Mouse (Mus musculus): Measurements from ENCODE around the gene Foxs1.

Gene Foxs1

DNA sequence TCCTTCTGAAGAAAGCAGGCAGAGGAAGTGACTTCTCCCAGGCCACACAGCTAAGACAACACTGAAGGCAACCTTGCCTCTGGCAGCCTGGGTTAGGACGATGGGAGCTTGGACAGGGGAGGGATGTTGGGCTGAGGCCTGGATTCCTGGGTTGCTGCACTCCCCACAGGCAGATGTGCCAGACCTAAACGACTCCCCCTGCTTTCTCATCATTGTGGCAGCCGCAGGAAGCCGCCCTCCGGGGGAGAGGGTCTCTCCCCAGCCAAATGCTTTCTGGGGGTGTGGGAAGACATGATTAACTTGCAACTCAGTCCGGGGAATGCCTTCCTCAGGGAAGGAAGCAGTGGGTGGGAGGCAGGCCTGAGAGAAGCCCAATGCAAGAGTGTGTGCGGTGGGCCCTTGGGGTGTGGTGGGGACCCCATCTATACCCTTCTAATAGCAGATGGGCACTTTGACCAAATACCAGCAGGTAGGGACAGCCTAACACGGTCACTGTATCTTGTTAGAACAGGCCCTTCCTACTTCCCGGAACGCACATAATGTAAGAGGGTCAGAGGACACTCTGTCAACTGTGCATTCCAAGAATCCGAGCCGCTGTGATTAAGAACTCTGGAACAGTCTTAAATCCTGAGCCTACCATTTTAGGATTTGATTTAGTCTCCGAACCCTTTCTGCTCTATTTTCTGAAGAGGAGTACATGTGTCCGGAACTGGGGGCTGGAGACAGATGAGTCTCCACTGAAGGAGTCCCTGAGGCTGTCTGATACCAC lies 4.6 kb downstream of the Foxs1 start:
- no peak for DNase-seq (ENCODE audit: low spot score)

DNA sequence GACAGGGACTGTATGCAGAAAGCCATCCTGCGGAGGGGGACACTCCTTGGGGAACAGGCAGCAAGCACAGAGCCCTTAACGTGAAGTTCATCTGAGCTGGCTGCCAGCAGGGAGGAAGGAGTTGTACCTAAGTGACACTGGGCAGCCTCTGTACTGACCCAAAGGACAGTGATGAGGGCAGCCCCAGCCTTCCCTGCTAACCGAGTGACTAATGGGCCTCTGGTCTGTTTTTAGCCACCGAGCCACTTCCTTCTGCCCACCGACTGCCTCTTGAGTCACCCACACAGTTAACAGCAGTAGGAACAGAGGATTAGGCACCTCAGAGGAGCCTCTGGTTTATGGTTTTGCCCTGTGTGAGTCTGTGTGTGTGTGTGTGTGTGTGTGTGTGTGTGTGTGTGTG lies 5.6 kb downstream of the Foxs1 start:
- DNase-seq (ENCODE audit: low spot score) = no peak

DNA sequence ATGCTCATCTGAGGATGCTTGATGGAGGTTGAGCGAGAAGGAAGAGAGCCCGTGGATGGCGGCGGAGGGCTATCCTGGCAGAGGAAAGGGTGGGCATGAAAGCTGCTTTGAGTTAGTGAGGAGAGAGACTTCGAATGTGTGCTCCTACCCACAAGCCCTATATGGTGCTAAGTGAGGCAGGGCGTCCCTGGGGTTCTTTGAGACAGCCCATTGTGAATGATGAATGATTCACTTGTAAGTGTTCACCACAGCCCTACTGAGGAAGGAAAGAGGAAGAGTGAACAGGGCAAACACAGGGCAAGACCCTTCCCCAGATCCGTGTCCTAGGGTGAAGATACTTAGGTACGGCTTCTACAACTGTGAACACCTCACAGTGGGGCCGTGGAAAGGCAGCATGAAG lies 6.1 kb downstream of the Foxs1 start:
- DNase-seq (ENCODE audit: low spot score) = no peak

DNA sequence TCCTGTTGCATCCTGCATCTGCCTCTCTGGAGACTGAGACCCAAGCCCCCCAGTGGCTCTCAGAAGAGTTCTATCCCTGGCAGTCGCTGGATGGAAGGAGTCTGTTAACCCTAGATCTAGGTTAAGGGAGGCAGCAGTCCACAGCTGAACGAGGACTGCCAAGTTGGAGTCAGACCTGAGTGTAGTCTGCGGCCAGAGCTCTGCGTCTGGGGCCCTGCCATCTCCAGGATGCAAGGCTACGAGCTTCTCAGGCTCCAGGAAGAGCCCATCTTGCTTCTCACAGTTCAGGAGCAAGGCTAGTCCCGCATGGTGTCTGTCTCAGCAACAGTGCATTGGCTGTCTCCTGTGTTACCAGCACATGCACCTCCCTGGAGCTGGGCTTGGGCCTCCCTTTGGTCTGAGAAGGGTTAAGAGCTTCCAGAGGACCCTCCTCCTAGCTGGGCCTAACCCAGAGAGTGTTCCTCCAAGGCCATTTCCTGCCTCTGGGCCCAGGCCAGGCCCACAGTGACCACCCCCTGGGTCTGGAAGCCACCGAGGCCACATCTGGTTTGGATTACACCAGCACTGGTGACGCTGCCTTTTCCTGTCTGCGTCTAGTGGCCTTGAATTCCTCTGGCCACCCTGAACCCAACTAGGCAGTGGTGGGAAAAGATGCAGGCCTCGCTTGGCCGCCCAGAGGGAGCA lies 7.7 kb downstream of the Foxs1 start:
- DNase-seq (ENCODE audit: low spot score) = peak; percentile 59

DNA sequence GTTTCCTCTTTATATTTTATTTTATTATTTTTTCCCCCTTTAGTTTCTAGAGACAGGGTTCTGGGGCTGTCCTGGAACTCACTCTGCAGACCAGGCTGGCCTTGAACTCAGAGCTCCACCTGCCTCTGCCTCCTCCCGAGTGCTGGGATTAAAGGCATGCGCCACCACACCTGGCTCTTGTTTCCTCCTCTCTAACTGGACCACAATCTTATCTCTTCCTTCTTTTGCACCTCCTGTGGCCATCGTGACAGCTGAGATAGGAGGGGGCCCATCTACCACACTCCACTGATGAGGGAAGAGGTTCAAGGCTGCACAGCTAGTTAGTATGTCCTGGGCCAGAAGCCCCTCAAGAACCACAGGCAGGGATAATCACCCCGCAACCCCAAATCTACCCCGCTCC lies 8.5 kb downstream of the Foxs1 start:
- DNase-seq (ENCODE audit: low spot score) = no peak

DNA sequence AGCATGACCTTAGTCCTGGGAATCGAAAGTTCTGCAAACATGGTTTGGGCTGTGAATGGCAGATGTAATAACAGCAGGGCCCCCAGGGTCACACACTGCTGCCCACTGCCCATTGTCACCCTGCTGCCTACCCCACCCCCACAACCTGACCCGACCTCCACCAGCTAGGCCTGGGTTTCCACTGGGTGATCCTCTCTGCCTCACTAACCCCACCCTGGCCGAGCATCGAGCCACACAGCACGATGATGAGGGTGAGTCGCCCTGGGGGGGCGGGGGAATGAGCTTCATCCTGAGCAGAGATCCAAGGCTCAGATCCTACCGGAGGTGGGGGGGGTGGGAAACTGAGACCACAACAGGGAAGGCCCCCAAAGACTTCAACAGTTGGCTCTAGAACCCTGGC lies 8.9 kb downstream of the Foxs1 start:
- no peak for DNase-seq (ENCODE audit: low spot score)

DNA sequence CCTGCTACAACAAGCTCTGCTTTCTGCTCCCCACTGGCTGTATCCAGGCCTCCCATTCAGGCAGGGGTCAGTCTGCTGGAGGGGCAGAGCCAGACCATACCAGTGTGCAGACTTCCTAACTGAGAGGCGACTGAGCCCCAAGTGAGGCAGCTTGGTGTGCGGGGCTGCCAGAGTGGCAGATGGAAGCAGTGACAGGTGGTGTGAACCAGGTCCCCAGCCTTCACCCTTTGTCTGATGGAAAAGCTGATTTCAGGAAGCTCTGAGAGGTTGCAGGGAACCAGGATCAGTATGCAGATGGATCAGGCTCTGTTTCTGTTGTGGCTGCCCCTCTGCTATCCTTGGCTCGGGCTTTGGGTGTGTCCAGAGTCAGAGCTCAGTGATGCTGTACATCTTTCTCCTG lies 9.4 kb downstream of the Foxs1 start:
- no peak for DNase-seq (ENCODE audit: low spot score)

DNA sequence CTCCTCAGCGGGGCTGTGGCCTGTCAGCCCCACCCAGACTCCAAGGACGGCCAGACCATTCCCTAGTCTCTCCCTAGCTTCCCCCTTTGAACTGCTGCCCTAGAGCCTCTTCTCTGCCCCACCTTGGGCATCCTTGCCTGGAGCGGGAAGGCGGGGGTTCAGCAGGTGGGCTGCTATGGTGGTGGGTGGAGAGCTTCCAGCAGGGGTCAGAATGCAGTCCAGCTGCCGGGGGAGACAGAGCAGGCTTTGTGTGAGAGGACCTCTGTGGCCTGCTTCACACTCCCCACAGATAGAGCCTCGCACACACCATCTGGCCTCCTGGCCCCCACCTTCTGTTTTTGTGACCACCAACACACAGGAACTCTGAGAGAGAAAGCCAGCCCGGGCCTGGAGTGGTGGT lies 10.6 kb downstream of the Foxs1 start:
- no peak for DNase-seq (ENCODE audit: low spot score)

DNA sequence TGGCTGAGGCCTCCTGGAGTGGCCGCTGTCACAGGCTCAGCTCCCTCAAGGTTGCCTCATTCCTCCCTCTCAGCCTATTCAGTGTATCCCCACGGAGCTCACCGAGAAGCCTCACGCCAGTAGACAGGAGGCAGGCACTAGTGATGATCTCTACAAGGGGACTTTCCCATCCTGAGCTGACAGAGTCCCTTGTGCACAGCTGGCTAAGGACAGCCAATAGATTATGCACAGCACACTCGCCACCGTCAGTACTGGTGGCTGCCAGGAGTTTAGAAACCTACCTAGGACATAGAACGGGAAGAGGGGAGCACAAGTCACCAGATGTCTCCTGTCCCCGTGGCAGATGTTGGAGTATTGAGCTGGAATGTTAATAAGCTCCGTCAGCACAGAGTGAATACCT lies 15.3 kb downstream of the Foxs1 start:
- DNase-seq (ENCODE audit: low spot score) = no peak

DNA sequence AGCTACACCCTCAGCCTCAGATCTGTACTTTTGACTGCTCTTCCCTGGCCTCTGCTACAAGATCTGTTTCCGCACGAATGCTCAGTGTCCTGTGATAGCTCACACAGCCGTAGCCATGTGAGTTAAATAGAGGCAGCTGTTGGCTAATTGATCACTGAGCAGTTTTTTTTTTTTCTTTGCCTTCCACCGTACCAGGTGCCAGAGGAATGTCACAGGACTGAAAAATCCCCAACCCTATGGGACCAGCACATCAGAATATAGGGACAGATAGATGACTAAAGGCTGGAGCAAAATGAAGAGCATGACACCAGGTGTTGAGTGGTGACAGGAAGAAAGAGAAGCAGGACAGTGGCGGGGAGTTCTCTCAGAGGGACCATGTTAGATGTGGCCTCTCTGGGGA lies 16.9 kb downstream of the Foxs1 start:
- DNase-seq (ENCODE audit: low spot score) = no peak

DNA sequence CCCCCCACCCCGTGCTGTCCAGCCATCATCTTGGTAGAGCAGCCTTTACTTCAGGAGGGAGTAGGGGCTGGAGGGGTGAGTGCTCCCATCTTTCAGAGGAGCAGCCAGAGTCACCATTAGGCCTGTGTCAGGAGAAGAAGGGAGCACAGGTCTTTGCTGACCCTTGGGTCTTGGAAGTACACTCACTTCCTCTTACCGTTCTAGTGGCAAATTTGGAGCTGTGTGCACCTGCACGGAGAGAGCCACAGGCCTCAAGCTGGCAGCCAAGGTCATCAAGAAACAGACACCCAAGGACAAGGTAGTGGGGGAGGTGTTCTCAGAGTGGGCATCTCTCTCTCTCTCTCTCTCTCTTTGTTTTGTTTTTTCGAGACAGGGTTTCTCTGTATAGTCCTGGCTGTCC lies 17.6 kb downstream of the Foxs1 start:
- no peak for DNase-seq (ENCODE audit: low spot score)

DNA sequence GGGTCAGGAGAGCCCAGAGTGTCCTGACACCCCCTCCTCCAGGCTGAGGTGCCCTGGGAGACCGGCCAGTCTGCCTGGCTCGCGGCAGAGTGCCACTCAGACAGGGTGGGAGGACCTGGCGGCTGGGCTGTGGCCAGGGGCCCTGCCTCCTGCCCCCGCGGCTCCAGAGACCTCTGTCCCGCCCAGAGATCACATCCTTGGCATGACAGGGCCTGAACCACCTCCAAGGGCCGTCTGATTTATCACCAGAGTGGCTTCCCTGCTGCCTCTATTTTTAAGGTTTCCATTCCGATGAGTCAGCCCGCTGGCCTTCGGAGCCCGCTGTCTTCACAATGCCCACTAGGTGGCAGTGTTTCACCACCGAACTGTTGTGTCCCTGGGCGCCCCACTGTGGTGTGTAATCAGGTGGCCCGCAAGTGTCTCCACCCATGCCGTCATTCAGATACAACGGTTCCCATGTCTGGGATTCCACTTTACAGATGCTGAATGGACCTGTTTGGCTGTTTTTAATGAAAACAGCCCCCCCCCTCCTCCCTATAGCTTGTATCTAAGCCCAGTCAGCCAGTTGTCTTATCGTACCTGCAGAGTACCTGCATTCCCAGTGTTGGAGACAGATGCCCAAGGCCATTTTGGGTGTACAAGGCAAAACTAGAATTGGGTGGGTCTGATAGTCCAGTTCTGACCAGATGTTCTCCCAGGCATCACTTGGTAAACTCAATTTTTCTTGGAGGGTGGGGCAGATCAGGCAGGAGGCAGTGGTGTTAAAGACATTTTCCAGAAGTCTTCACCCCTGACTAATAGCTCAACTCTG lies 18.5 kb downstream of the Foxs1 start:
- peak; percentile 95 for DNase-seq (ENCODE audit: low spot score)

DNA sequence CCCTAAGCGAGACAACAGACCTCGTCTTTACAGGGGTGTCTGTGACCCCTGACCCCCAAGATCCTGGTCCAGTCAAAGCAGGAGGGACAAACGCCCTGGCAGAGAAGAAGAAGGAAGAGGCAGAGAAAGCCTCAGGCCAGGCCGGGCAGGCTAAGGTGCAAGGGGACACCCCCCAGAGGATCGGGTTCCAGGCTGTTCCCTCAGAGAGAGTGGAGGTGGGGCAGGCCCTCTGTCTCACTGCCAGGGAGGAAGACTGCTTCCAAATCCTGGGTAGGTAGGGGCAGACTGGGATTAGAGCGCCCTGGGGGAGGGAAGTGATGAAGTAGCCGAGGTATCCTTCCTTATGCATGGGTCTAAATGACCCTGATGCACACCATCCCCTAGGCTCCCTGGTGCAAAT lies 19.5 kb downstream of the Foxs1 start:
- DNase-seq (ENCODE audit: low spot score) = no peak

DNA sequence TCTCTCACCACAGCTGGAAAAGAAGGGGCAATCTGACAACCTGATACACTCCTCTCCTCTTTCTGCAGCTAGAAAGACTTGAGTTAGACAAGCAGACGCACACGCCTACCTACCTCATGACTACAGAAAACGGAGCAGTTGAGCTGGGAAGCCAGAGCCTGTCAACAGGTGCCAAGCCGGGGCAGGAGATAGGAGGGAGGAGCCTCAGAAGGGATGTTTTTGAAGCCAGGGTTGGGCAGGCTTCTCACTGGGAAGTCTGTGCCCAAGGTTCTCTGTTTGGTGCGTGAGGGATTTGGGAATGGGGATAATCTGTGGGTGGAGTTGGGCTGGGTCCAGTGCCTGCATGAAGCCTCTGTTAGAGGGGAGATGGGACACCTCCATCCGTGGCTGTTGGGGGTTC lies 21.6 kb downstream of the Foxs1 start:
- no peak for DNase-seq (ENCODE audit: low spot score)

DNA sequence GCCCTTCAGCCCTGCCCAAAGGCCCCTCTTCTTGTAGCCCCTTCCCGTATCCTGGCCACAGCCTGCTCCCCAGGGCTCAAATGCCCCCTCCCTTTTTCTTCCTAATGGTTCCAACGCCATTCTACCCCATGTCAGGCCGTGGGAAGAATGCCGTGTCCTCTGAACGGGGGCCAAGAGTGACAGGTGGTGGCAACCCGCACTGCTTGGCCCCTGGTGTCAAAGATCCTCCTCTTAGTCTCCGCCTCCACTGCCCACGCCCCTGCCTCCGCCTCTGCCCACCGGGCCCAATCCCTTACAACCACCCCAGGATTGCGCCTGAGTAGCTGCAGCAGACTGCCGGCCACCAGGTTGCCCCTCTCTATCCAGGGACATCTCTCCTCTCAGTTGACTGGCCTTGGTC lies 22.0 kb downstream of the Foxs1 start, which contains the start of gene Mylk2:
Gene Mylk2, plus strand, starts transcription at position 322 of the 400 bp plus-strand sequence.
- no peak for DNase-seq (ENCODE audit: low spot score)

DNA sequence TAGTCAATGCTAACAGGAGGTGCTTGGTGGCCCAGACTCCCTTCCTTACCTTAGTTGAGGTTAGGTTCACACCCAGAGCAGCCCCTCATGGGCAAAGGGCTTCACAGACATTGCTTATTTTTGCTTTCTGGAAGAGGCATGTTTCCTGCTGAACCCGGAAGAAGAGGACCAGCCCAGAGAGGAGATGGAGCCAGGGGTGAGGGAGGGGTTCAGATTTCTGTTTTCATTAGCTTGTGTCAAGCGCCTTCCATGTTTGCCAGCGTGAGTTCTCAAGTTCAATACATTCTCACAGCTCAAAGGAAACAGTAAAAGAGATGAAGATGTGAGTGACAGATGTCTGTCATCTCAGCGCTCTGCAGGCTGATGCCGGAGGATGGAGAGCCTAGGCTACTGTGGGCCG lies 23.2 kb downstream of the Foxs1 start:
- no peak for DNase-seq (ENCODE audit: low spot score)

DNA sequence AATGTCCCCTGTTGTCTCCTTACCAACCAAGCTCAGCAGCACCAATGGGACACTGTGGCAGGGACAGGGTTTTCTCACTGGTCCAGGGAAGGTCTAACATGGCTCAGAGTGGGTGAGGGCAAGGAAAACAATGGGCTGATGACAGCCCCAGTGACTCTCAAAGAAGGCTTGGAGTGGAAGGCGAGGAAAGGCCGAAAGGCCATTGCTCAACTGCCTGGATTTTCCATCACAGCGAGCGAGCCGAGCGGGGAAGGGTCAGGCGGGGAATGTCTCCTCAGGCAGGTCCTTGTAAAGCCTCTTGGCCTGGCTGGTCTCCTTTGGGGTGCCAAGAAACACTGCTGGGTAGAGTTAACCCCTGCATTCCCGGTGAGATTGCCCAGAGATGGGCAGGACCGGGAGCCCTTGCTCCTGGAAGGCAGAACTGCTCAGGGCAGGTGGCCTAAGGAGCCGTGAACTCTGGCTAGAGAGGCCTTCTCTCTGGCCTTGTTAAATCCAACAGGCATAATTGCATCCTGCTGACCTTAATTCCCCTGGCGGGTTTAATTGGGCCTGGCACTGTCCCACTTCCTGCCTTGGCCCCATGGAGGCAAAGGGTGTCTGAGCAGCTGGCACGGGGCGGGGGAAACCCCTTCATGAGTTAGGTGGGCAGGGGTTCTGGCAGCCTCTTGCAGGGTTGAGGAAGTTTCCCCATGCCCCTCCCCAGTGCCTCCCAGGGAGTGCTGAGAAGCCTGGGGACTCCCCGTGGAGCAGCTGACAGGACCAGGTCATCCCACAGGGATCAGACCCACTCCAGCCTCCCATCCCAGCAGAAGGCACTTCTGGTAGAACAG lies 25.7 kb downstream of the Foxs1 start:
- peak; percentile 77 for DNase-seq (ENCODE audit: low spot score)

DNA sequence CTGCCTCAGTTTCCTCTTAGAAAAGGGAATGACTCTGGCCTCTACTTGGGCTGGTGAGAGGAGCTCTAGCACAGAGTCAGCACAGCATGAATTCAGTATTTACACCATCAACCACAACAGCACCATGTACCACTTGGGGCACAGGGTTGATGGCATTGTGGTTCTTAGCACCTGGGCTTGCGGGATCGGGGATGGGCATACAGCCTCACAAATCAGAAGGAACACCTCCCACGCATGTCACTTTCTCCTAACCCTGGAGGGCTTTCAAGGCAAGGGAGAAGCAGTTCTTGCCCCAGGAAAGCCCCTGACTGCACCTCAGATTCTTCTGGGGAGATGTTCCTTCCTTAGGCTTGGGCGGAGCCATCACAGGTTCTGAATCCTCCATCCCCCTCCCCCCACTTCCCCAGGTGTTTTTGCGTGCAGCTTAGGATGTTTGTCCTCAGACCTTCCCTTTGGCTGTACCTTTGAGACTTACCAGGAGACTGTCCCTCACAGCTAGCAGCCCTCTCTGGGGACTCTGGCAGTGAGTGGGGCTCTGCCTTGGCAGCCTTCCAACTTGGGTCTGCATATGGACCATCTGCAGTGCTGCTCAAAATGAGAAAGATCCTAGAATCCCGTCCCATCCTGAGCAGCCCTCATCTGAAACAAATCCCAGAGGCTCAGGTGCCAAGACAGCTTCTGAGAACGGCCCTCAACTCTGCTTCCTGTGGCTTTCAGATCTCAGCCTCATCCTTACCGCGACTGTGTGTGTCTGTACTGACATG lies 26.6 kb downstream of the Foxs1 start:
- DNase-seq (ENCODE audit: low spot score) = peak; percentile 37

DNA sequence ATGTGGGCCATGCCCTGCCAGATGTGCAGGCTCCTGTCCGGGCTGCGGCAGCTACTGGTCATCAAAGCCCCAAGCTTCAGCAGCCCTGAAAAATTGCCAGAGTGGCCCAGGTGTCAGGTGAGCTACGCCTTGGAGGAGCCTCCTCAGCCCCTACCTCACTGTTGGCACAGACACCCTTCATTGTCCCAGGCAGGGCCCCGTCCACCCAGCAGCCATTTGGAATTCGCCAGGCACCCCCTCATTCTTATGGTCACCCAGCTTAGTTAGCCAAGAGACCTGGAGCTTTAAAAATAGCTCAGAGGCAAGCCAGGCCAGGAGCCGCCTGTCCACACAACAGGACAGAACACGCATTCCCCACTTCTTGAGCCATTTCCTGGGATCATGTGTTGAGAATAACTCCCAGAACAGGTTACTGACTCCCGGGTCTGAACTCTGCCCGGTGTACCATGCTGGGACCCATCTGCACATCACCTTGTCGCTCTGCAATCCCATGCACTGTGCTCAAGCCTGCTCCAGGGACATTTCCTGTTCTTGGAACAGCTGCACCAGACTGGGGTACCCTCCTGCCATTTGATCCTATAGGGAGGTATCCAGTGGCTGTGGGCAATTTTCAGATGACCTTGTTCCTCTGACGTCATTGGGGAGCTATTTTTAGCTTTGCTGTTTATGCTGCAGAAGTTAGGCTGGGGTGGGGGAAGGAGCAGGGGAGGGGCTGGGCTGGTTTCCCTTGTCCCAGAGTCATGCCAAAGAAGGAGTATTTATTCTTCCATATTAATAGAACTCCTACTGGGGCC lies 27.8 kb downstream of the Foxs1 start:
- DNase-seq (ENCODE audit: low spot score) = no peak

DNA sequence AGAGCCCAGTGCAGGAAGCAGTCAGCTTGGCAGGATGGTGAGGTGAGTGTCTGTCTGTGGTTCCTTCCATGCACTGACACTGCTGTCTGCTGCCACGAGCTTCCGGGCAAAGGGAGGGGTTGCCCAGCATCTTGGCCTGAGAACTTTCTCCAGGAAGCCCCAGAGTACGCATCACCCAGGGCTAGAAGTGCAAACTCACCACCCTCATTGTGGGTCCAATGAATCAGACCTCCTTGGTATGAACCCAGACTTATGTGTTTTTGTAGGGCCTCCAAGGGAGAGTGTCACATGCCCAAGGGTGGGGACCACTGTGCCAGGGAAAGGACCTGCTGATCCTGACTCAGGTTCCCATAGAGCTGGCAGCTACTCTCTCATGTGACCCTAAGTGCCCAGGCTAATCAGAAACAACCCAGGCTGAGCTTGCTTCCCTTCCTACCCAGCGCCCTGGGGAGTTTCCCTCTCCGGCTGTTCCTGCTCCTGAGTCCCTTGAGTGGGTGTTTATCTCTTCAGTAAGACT lies 28.8 kb downstream of the Foxs1 start:
- peak; percentile 49 for DNase-seq (ENCODE audit: low spot score)
